Mouse (Mus musculus) neural tube, embryonic 15.5 days (tissue): ENCODE results near the gene Cadps. TPM values are rescaled to one million over a fixed set of nuclear protein-coding genes. Genes with fewer than 3 reads are reported as not detected.
A peak's percentile ranks its signal among the peaks of the same experiment; 100 is the strongest.

Experiments used
- ATAC-seq: fragments of 200-750 bp; cut with Nextera tagmentation; 2 replicates; pipeline ENCODE4 v1.8.0; 2017; ENCODE audit warnings: mild to moderate bottlenecking, moderate TSS enrichment, moderate library complexity; ENCODE audit not compliant: low FRiP score
- H3K27ac ChIP-seq: fragments of 300-500 bp; sonication (generic); replicated peaks from 2 replicates; pipeline ENCODE4 v1.5.1; 2015; ENCODE audit warnings: mild to moderate bottlenecking, inconsistent platforms
- H3K27me3 ChIP-seq: fragments of 300-500 bp; sonication (generic); replicated peaks from 2 replicates; pipeline ENCODE4 v1.6.1; 2015; ENCODE audit warnings: inconsistent platforms
- H3K36me3 ChIP-seq: fragments of 300-500 bp; sonication (generic); 2 replicates; pipeline ENCODE4 v1.6.1; 2015; ENCODE audit warnings: inconsistent platforms
- H3K4me1 ChIP-seq: fragments of 300-500 bp; sonication (generic); 2 replicates; pipeline ENCODE4 v1.6.1; 2015; ENCODE audit warnings: inconsistent platforms
- H3K4me2 ChIP-seq: fragments of 300-500 bp; sonication (generic); 2 replicates; pipeline ENCODE4 v1.6.1; 2015; ENCODE audit warnings: inconsistent platforms, mild to moderate bottlenecking, moderate library complexity
- H3K4me3 ChIP-seq: fragments of 300-500 bp; sonication (generic); replicated peaks from 2 replicates; pipeline ENCODE4 v1.5.1; 2015; ENCODE audit warnings: mild to moderate bottlenecking, inconsistent platforms
- H3K9ac ChIP-seq: fragments of 300-500 bp; sonication (generic); replicated peaks from 2 replicates; pipeline ENCODE4 v1.6.1; 2015; ENCODE audit warnings: mild to moderate bottlenecking, inconsistent platforms
- H3K9me3 ChIP-seq: fragments of 300-500 bp; sonication (generic); replicated peaks from 2 replicates; pipeline ENCODE4 v1.6.1; 2016; ENCODE audit warnings: inconsistent platforms
- WGBS: fragments of 180-500 bp; shearing (Covaris S2); methylation state at CpG from one replicate; pipeline ENCODE4 v1.1.7; 2015; ENCODE audit warnings: mixed read lengths; 5-methylcytosine and 5-hydroxymethylcytosine counted together
- polyA plus RNA-seq: library from polyadenylated mRNA; unstranded; fragments of >200 nt; fragmentation: Nextera tagmentation; extraction: Ambion mirVana; gene quantifications from 2 replicates; pipeline ENCODE4 v1.2.1, GENCODE M21; 2015

Gene Cadps
- polyA plus RNA-seq, 1 experiment from 2014 or later: 44.1 TPM

DNA sequence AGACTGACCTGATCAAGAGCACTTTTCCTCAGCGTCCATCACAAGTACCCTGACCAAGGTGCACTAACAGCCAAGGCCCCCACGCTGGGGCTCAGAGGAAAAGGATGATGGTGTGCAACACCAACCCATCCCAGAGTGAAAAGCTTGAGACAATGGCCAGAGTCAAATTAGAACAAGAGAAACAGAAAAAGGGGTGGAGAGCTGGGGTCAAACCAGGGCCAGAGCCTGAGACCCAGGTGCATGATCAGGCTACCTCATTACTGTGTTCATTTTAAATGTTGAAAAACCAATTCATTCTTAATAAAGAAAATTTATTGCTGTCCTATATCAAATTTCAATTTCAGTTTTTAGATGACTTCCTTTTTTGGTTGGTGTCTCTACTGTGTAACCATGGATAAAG, 184.1 kb downstream of the Cadps start:
- Histone ChIP-seq H3K27me3 (no peaks in the 10 kb centered on the region), H3K4me2 (no peak overlapping the region), H3K9ac (no peak overlapping the region), H3K4me1 (no peaks in the 10 kb centered on the region), H3K36me3 (no peaks in the 10 kb centered on the region), H3K9me3 (no peaks in the 10 kb centered on the region), H3K4me3 (no peak overlapping the region), H3K27ac (no peak overlapping the region)
- WGBS: 58% methylated on average over 2 of the region's 2 CpGs
- no peak for ATAC-seq

DNA sequence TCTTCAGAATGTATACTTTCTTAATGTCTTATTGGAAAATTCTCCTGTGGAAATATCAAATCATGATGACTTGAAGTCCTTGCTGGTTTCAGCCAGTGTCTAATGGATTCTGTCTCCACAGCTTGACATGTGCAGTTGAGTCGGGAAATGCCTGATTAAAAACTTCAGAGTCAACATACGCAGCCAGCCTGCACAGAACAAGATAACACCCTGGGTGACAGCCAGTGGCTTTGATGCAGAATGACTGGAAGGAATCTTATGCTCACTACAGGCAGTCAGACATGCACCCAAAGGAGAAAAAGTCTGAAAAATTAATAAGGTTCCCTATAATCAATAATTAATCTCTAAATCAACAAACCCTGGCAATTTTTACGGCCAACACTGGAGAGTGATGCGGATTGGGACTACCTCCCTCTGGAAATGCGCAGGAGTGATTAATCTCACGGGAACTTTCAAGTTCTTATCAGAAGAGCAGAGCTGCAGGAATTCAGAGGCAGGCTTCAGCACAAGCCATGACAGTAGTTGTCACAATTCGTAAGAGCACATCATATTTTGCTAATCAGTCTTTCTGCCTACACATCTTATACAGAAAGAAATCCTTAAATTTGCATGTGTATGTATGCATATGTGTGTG, 185.6 kb downstream of the Cadps start:
- Histone ChIP-seq H3K4me2 (no peak overlapping the region), H3K36me3 (no peaks in the 10 kb centered on the region), H3K9me3 (no peaks in the 10 kb centered on the region), H3K4me3 (no peak overlapping the region), H3K27ac (no peak overlapping the region), H3K9ac (no peak overlapping the region), H3K4me1 (no peaks in the 10 kb centered on the region), H3K27me3 (no peaks in the 10 kb centered on the region)
- ATAC-seq: 0 out of 2 replicates have a peak, but pooled peaks have one; percentile 16
- WGBS: 48% methylated on average over 7 of the region's 7 CpGs

DNA sequence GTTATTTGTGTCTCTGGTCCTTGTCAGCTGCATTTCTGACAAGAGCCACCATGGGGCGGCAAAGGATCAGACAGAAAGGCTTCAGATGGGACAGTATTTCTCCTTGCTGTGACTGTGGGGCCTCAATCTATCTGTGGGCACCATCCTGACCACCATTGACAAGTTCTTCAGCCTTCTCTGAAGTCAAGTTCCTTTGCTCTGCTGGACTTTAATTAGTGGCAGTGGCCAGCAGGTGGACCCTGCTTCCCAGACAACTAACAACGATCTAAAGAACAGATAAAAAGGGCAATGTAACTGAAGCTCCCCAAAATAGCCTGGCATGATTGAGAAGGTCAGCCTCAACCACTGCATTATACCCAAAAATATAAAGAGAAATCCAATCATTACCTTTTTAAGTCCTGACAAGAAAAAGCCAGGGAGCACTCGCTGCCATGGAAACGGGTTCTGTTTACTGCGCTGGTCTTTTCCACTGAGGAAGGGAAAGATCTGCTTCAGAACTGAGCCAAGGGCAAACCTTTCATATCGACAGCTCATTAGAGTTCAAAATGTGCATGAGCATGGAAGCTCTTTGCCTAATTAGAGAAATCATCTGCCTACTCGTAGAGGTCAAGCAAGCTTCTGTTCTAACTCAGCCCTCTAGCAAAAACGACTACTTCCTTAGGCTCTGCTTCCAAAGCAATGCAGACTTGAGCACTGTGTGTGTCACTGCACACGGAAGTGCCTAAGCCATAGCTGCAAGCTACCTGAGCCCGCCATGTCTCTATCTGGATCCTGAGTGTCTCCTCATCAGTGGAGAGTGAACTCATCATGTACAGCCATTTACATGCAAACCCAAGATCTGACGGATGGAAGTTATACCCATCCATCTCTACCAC, 198.4 kb downstream of the Cadps start:
- no peak overlapping the region for H3K4me3 ChIP-seq
- 0 out of 2 replicates have a peak, but pooled peaks have one; percentile 43 for ATAC-seq
- no peaks in the 10 kb centered on the region for H3K27me3 ChIP-seq
- 81% methylated on average over 11 of the region's 11 CpGs for WGBS
- no peaks in the 10 kb centered on the region for H3K36me3 ChIP-seq
- no peaks in the 10 kb centered on the region for H3K9me3 ChIP-seq
- no peak overlapping the region for H3K4me2 ChIP-seq
- no peak overlapping the region for H3K27ac ChIP-seq
- H3K9ac ChIP-seq: no peak overlapping the region
- H3K4me1 ChIP-seq: no peaks in the 10 kb centered on the region

DNA sequence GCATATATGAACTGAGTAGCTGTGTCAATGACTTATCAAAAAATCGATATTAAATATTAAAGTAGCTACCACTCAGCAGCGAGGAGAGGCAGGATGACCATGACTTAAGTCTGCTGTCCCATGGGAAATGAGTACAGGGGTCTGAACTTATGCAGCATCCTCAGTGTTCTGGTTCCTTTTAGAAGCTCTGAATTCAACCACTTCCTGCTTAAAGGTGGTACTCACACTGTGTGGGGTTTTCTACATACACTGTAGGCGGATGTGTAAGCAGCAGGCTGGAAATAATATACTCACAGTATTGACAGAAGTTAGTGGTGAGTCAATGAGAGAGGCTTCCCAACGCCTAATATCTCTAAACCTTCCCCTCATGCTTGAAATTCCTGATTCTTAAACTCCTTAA, 215.9 kb downstream of the Cadps start:
- no peaks in the 10 kb centered on the region for H3K4me1 ChIP-seq
- WGBS: 90% methylated on average over 4 of the region's 4 CpGs
- H3K4me2 ChIP-seq: no peak overlapping the region
- H3K4me3 ChIP-seq: no peak overlapping the region
- H3K27ac ChIP-seq: no peak overlapping the region
- 0 out of 2 replicates have a peak, but pooled peaks cover 11% of the 10 kb centered on the region for H3K36me3 ChIP-seq
- no peaks in the 10 kb centered on the region for H3K9me3 ChIP-seq
- no peaks in the 10 kb centered on the region for H3K27me3 ChIP-seq
- no peak for ATAC-seq
- no peak overlapping the region for H3K9ac ChIP-seq

DNA sequence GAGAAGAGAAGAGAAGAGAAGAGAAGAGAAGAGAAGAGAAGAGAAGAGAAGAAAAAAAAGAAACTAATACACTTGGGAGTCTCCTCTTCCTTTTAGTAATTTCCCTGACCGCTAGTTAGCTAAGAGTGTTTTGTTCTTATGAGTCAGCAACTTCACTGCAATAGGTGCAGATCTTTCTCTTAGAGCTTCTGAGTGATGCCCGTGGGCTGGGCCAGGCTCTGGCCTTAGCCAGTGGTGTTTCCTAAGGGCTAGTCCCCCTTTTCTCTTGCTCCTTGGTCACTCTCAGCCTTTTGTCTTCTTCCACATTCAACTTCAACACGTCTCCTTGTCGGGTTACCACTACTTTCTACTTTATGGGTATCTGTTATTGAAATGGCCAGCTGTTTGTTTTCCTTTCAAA, 216.7 kb downstream of the Cadps start:
- Histone ChIP-seq H3K27me3 (no peaks in the 10 kb centered on the region), H3K4me3 (no peak overlapping the region), H3K27ac (no peak overlapping the region), H3K9ac (no peak overlapping the region), H3K36me3 (0 out of 2 replicates have a peak, but pooled peaks cover 11% of the 10 kb centered on the region), H3K4me2 (no peak overlapping the region), H3K4me1 (no peaks in the 10 kb centered on the region), H3K9me3 (no peaks in the 10 kb centered on the region)
- WGBS: 84% methylated on average over 4 of the region's 4 CpGs
- ATAC-seq: no peak

DNA sequence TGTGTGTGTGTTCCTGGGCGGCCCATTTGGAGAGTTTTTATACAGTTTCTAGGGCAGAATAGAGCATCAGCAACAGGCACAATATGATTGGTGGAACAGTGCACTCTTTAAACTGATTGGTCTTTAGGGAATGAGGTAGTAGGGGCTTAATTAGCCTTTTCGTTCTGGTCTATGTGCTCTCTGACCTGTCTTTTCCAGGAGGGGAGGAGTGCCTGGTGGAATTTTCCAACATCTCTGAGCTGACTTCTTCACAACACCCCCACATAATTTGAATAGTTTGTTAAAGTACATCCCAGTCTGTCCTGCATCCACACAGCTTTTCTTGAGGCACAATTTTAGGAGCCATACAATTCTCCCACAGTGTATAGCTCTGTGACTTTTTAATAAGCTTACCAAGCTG, 220.8 kb downstream of the Cadps start:
- Histone ChIP-seq H3K36me3 (0 out of 2 replicates have a peak, but pooled peaks cover 6% of the 10 kb centered on the region), H3K4me2 (no peak overlapping the region), H3K4me3 (no peak overlapping the region), H3K27me3 (no peaks in the 10 kb centered on the region), H3K9me3 (no peaks in the 10 kb centered on the region), H3K27ac (no peak overlapping the region), H3K4me1 (no peaks in the 10 kb centered on the region), H3K9ac (no peak overlapping the region)
- no peak for ATAC-seq
- 76% methylated on average over 2 of the region's 2 CpGs for WGBS

DNA sequence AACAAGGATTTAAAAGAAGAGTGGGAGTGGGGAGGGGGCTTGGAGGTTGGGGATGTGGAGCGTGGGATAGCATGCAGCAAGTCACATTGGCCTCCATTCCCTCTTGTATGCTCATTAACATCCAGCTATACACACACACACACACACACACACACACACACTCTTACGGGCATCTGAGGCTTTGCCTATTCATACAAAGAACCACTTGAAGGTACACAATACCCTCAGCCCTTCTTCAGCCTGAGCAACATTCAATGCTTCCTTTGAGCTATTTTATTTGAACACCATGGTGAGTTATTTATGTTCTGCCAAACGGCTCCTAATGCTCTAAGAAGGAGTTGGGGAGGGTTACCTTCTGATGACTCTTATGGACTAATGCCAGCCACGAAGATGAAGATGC, 227.6 kb downstream of the Cadps start:
- Histone ChIP-seq H3K27me3 (no peaks in the 10 kb centered on the region), H3K9me3 (no peaks in the 10 kb centered on the region), H3K4me2 (no peak overlapping the region), H3K36me3 (peaks cover 3% of the 10 kb centered on the region; the same call in 1 of the 2 replicates), H3K9ac (no peak overlapping the region), H3K4me3 (no peak overlapping the region), H3K4me1 (peaks cover 15% of the 10 kb centered on the region; the same call in 1 of the 2 replicates), H3K27ac (no peak overlapping the region)
- WGBS: 19% methylated on average over 4 of the region's 4 CpGs
- ATAC-seq: peak; percentile 51; the same call in 1 of the 2 replicates

DNA sequence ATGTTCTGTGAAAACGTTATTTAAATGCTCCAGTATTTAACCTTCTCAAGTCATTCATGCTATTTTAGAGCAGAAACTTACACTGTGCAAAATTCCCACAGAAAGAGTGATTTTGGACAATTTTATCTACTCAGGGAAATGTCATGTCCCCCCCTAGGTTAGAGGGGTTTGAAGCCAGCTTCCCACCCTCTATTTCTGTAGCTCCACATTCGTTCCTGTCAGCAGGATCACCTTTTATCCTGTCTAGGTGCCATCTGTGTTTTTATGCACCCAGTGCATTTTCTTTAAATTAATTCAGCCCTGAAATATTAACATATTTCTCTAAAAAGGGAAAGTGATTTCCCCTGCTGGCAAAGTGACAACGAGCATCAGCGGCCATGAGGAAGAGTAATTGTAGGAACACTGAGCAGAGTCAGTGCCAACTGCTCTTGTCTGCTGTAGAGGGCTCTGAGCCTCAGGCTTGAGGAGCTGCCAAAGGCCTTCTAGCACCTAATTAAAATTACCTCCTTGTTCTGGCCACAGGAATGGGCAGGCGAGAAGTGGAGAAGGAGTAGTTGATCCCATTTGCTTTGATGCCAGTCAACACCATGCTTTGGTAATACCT, 230.3 kb downstream of the Cadps start:
- H3K9ac ChIP-seq: no peak overlapping the region
- peaks cover 3% of the 10 kb centered on the region; the same call in 1 of the 2 replicates for H3K36me3 ChIP-seq
- no peaks in the 10 kb centered on the region for H3K9me3 ChIP-seq
- 55% methylated on average over 5 of the region's 5 CpGs for WGBS
- peak; percentile 50; the same call in 1 of the 2 replicates for ATAC-seq
- H3K4me1 ChIP-seq: peaks cover 15% of the 10 kb centered on the region; the same call in 1 of the 2 replicates
- H3K27ac ChIP-seq: no peak overlapping the region
- H3K4me3 ChIP-seq: no peak overlapping the region
- H3K27me3 ChIP-seq: no peaks in the 10 kb centered on the region
- no peak overlapping the region for H3K4me2 ChIP-seq

DNA sequence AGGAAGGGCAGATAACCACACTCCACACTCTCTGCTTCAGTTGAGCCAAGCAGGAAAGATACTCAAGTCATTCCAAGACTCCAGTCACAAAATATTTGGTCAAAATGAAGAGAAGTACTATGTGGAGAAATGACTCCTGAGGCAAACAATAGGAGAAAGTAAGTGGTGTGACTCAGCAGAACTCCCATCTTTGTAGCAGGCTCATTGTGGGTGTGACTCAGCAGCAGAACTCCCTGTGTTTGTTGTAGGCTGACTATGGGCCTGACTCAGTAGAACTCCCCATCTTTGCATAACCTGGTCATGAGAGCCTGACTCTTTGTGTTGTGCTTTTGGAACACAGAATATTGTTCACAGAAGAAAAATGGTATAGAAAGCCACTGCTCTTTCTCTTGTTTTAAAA, 231.1 kb downstream of the Cadps start:
- no peaks in the 10 kb centered on the region for H3K27me3 ChIP-seq
- H3K9me3 ChIP-seq: no peaks in the 10 kb centered on the region
- 0 out of 2 replicates have a peak overlapping the region, but pooled peaks have one; percentile 18 for H3K27ac ChIP-seq
- no peak for ATAC-seq
- H3K4me1 ChIP-seq: peaks cover 15% of the 10 kb centered on the region; the same call in 1 of the 2 replicates
- no peak overlapping the region for H3K4me2 ChIP-seq
- no peak overlapping the region for H3K4me3 ChIP-seq
- H3K9ac ChIP-seq: no peak overlapping the region
- peaks cover 2% of the 10 kb centered on the region; the same call in 1 of the 2 replicates for H3K36me3 ChIP-seq

DNA sequence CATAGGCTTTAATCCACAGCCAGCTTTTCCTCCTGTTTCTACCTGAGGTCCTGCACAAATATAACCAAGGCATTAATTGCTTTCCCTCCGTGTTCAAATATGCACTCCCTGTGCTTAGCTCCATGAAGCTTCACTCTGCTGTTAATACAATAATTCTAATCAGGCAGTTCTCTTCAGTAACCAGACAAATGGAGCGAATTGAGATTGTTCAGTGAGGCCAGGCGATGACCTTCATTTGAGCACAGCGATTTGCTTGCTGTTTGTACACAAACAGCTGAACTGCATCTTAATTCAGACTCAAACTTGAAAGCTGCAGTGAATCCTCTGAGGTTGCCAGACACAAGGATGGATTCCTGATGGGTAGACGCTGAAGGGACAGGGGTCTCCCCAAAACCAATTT, 239.3 kb downstream of the Cadps start:
- H3K27me3 ChIP-seq: no peaks in the 10 kb centered on the region
- no peak overlapping the region for H3K9ac ChIP-seq
- no peaks in the 10 kb centered on the region for H3K36me3 ChIP-seq
- peaks cover 16% of the 10 kb centered on the region for H3K4me1 ChIP-seq
- H3K4me2 ChIP-seq: no peak overlapping the region
- WGBS: 74% methylated on average over 5 of the region's 5 CpGs
- no peak overlapping the region for H3K27ac ChIP-seq
- ATAC-seq: no peak
- H3K9me3 ChIP-seq: no peaks in the 10 kb centered on the region
- H3K4me3 ChIP-seq: no peak overlapping the region

DNA sequence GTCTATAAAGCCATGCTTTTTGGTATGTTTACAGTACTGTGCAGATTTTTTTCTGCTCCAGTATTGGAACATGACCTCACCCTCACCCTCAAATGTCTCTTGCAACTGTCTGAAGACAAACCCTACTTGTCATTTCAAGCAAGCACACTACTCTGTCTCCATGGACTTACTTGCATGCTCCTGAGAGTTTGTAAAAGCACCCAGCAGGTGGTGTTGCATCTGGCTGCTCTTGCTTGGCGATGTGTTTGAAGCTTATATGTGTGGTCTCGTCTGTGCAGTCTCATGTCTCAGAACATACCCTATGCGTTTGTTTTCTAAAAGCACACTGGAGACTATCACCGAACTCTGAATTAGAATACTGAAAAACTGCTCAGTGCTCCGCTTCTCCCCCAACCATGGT, 241.2 kb downstream of the Cadps start:
- Histone ChIP-seq H3K27ac (no peak overlapping the region), H3K9ac (no peak overlapping the region), H3K9me3 (no peaks in the 10 kb centered on the region), H3K27me3 (no peaks in the 10 kb centered on the region), H3K36me3 (no peaks in the 10 kb centered on the region), H3K4me3 (no peak overlapping the region), H3K4me1 (peaks cover 16% of the 10 kb centered on the region), H3K4me2 (no peak overlapping the region)
- ATAC-seq: no peak
- WGBS: 65% methylated on average over 5 of the region's 5 CpGs
